Mouse (Mus musculus) bone marrow, adult 2 months (tissue): ENCODE results near the gene Mgat5.

Experiments
- CTCF ChIP-seq: fragments of 200-500 bp; IDR thresholded peaks from 2 replicates; pipeline ENCODE4 v1.5.1; 2011; ENCODE audit warnings: low read length, control low read depth; ENCODE audit not compliant: control insufficient read depth, insufficient read depth
- POLR2A ChIP-seq: fragments of 200-500 bp; IDR thresholded peaks from 2 replicates; pipeline ENCODE4 v1.6.1; 2011; ENCODE audit warnings: low read depth, mild to moderate bottlenecking, control low read depth, low read length, borderline replicate concordance; ENCODE audit not compliant: control insufficient read depth

- TF ChIP-seq POLR2A (no peak), CTCF (no peak)
Observed at GRCm38 (mm10) chr1:127467238-127467637, 262.4 kb downstream of the Mgat5 start.
